Mouse (Mus musculus): ENCODE data around the gene Tmem145.

The Tmem145 gene

DNA sequence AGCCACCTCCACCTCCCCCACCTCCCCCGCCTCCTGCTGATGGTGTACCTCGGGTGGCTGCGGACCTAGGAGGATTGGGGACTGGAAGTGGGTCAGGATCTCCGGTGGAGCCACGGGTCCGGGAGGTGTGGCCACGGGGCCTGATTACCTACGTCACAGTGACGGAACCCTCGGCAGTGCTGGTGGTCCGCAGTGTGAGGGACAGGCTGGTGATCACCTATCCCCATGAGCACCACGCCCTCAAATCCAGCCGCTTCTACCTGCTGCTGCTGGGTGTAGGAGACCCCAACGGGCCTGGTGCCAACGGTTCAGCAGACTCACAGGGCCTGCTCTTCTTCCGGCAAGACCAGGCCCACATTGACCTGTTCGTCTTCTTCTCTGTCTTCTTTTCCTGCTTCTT lies 57.7 kb downstream of the Tmem145 start:
- in situ Hi-C loops (cut with MboI; ENCODE audit: low pct_unique_long_range_greater_than_20kb in 1 of 2, low sequenced_read_pairs in 2 of 2, unreplicated experiment in 1 of 2) = no loop called here

Measured in mouse embryonic stem cell (cell line).